Mouse (Mus musculus) heart, postnatal 0 days (tissue): Measurements from ENCODE around the gene Cass4. TPM values are rescaled to one million over a fixed set of nuclear protein-coding genes. Genes with fewer than 3 reads are reported as not detected.

Experiments
- ATAC-seq: fragments of 200-750 bp; cut with Nextera tagmentation; 2 replicates; pipeline ENCODE4 v1.8.0; 2017; ENCODE audit warnings: low read depth, moderate number of reproducible peaks, moderate library complexity; ENCODE audit not compliant: insufficient read depth
- DNase-seq: peaks from one replicate; pipeline ENCODE4 v3.0.0-alpha.2; 2016; ENCODE audit warnings: low spot score
- H3K27ac ChIP-seq: fragments of 300-500 bp; sonication (generic); 2 replicates; pipeline ENCODE4 v1.5.1; 2014; ENCODE audit warnings: low read depth, mild to moderate bottlenecking
- H3K27me3 ChIP-seq: fragments of 300-500 bp; sonication (generic); 2 replicates; pipeline ENCODE4 v1.6.1; 2014; ENCODE audit warnings: low read length, mixed read lengths; ENCODE audit not compliant: control insufficient read depth, insufficient read depth
- H3K36me3 ChIP-seq: fragments of 300-500 bp; sonication (generic); replicated peaks from 2 replicates; pipeline ENCODE4 v1.6.1; 2014; ENCODE audit warnings: low read length, mixed read lengths; ENCODE audit not compliant: control insufficient read depth, insufficient read depth
- H3K4me1 ChIP-seq: fragments of 300-500 bp; sonication (generic); 2 replicates; pipeline ENCODE4 v1.6.1; 2014; ENCODE audit warnings: antibody characterized with exemption; ENCODE audit not compliant: control insufficient read depth, insufficient read depth
- H3K4me2 ChIP-seq: fragments of 300-500 bp; sonication (generic); 2 replicates; pipeline ENCODE4 v1.6.1; 2014; ENCODE audit warnings: low read depth, mild to moderate bottlenecking, low read length, moderate library complexity
- H3K4me3 ChIP-seq: fragments of 300-500 bp; sonication (generic); 2 replicates; pipeline ENCODE4 v1.5.1; 2014; ENCODE audit warnings: low read depth, low read length
- H3K9ac ChIP-seq: fragments of 300-500 bp; sonication (generic); replicated peaks from 2 replicates; pipeline ENCODE4 v1.6.1; 2014; ENCODE audit warnings: low read depth, low read length, mixed read lengths
- H3K9me3 ChIP-seq: fragments of 300-500 bp; sonication (generic); replicated peaks from 2 replicates; pipeline ENCODE4 v1.6.1; 2016; ENCODE audit warnings: low read length; ENCODE audit not compliant: control insufficient read depth
- CTCF ChIP-seq: IDR thresholded peaks from 2 replicates; pipeline ENCODE4 v1.5.1; 2016; ENCODE audit warnings: antibody characterized with exemption, control low read depth, low read depth
- EP300 ChIP-seq: IDR thresholded peaks from 2 replicates; pipeline ENCODE4 v1.6.1; 2016; ENCODE audit warnings: antibody characterized with exemption, low read depth
- WGBS: fragments of 180-500 bp; shearing (Covaris S2); extraction: QIAGEN DNeasy Blood & Tissue Kit; methylation state at CpG from one replicate; pipeline ENCODE4 v1.1.7; 2014; 5-methylcytosine and 5-hydroxymethylcytosine counted together
- polyA plus RNA-seq: library from polyadenylated mRNA; unstranded; fragments of >200 nt; fragmentation: Nextera tagmentation; extraction: Ambion mirVana; gene quantifications from 2 replicates; pipeline ENCODE4 v1.2.1, GENCODE M21; 2015
- total RNA-seq: library from RNA; depleted of rRNA; stranded (reverse); fragments of >200 nt; gene quantifications from 2 replicates; pipeline ENCODE4 v1.2.3, GENCODE M21; 2014; ENCODE audit warnings: low replicate concordance

Cass4 gene
- total and polyA plus RNA-seq, 2 experiments from 2014 or later: 0.20 to 1.1 TPM

DNA sequence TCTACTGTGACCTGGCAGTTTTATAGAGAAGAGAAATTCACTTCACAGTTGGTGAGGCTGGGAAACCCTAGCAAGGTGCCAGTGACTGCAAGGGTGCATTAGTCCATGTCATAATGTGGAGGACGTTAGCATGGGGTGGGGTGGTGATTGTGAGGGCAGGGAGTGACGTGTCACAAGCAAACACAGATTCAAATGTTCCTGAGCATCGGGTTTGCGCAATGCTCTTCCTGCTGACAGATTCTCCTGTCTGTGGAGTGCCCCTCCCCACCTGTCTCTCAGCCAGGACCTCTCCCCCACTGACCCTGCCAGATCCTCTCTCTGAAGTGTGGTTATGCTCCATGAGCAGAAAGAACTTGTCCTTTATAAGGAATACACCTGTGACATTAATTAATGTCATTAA, 54.7 kb downstream of the Cass4 start:
- H3K9ac ChIP-seq: no peak overlapping the region
- H3K4me1 ChIP-seq: no peaks in the 10 kb centered on the region
- H3K4me2 ChIP-seq: no peak overlapping the region
- no peak overlapping the region for H3K27ac ChIP-seq
- H3K27me3 ChIP-seq: no peaks in the 10 kb centered on the region
- no peaks in the 10 kb centered on the region for H3K9me3 ChIP-seq
- H3K4me3 ChIP-seq: no peak overlapping the region
- peaks cover 80% of the 10 kb centered on the region for H3K36me3 ChIP-seq
- DNase-seq: no peak
- WGBS: 86% methylated on average over 4 of the region's 4 CpGs
- TF ChIP-seq EP300 (no peak), CTCF (no peak)
- ATAC-seq: no peak

DNA sequence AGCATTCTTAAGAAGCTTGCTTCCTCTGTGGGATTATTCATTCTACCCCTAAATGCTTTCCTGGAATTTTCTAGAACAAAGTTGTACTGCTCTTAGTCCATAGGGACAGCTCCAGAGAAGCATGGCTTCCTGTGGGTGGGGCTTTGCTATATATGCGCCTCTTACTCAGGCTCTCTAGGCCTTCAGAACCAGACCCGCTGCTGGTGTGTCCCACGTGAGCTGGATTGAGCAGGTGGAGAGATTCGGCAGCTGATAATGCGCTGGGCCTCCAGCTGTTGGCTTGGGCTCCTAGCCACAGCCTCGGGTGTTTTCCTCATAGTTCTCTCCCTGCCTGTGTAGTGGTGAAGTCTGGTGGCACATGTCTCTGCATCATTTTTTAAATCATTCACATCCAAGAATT, 57.0 kb downstream of the Cass4 start:
- no peak for TF ChIP-seq CTCF
- no peak for TF ChIP-seq EP300
- ATAC-seq (no peak), DNase-seq (no peak)
- H3K4me2 ChIP-seq: no peak overlapping the region
- 75% methylated on average over 6 of the region's 6 CpGs for WGBS
- no peaks in the 10 kb centered on the region for H3K9me3 ChIP-seq
- H3K4me3 ChIP-seq: no peak overlapping the region
- peaks cover 78% of the 10 kb centered on the region for H3K36me3 ChIP-seq
- no peak overlapping the region for H3K9ac ChIP-seq
- H3K27me3 ChIP-seq: no peaks in the 10 kb centered on the region
- no peaks in the 10 kb centered on the region for H3K4me1 ChIP-seq
- no peak overlapping the region for H3K27ac ChIP-seq

DNA sequence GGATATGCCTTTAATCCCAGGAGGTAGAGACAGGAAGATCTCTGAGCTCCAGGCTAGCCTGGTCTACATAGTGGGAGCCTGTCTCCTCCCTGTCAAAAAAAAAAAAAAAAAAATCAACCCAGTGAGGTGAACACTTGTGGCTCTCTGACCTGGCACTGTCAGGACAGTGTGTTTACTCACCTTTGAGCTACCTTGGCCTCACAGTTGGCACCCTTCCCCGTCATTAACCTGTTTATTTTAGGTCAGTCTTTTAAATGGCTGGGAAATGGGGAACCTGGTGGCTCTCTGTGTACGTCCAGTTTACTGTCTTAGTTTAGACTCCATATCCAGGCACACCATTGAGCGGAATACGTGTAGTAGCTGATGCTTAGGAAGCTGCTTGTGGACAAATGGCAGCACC, 58.4 kb downstream of the Cass4 start:
- 95% methylated on average over 4 of the region's 4 CpGs for WGBS
- no peak overlapping the region for H3K4me3 ChIP-seq
- H3K36me3 ChIP-seq: peaks cover 75% of the 10 kb centered on the region
- H3K9ac ChIP-seq: no peak overlapping the region
- H3K4me2 ChIP-seq: no peak overlapping the region
- no peaks in the 10 kb centered on the region for H3K4me1 ChIP-seq
- TF ChIP-seq EP300 (no peak), CTCF (no peak)
- no peak overlapping the region for H3K27ac ChIP-seq
- no peak for DNase-seq
- ATAC-seq: no peak
- H3K9me3 ChIP-seq: no peaks in the 10 kb centered on the region
- H3K27me3 ChIP-seq: no peaks in the 10 kb centered on the region

DNA sequence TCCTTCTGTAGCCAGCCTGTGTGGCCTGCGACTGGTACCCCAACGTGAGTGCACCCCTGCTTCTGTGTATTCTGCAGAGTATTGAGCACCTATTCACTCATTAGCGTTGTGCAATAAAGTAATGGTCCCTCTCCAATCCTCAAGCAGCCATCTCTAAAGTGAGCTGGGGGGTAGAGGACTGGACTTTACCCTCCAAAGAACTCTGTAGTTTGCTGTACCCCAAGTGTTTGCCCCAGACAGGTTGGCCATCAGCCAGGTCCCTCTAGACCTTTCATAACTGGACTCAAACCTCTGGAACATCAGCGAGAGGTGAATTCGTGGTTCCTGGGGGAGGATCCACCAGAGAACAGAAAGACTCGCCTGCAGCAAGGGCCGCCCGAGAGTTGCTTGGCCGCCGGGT, 58.9 kb downstream of the Cass4 start:
- no peak overlapping the region for H3K27ac ChIP-seq
- ATAC-seq: no peak
- H3K9me3 ChIP-seq: no peaks in the 10 kb centered on the region
- H3K4me1 ChIP-seq: no peaks in the 10 kb centered on the region
- 91% methylated on average over 10 of the region's 10 CpGs for WGBS
- H3K4me3 ChIP-seq: no peak overlapping the region
- H3K36me3 ChIP-seq: peaks cover 75% of the 10 kb centered on the region
- no peak overlapping the region for H3K4me2 ChIP-seq
- TF ChIP-seq CTCF: no peak
- no peak for TF ChIP-seq EP300
- no peak overlapping the region for H3K9ac ChIP-seq
- no peak for DNase-seq
- H3K27me3 ChIP-seq: no peaks in the 10 kb centered on the region

DNA sequence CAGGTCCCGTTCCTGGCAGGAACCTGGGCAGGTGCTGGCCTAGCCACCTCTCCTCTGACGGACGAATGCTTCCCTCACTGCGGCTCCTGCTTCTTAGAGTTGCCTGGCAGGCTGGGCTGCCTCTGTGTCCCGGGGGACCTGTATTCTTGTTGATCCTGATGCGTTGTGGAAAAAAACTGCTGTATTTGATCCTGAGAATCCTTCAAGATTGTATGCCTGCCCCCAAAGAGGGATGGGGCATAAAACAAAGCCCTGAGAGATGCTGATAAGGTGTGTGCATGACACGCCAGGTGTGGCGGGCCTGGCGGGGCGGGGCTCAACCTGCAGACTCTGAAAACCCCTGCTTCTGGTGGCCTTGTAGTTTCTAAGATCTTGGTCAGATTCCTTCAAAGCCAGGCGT, 64.9 kb downstream of the Cass4 start, which contains the start of gene Gcnt7:
TSS of gene Gcnt7 (minus strand) at position 101 of the 400 bp plus-strand sequence.
- no peak within 1 kb of the TSS for H3K4me2 ChIP-seq
- no peak within 1 kb of the TSS for H3K4me3 ChIP-seq
- H3K36me3 ChIP-seq: peaks cover 44% of the 10 kb centered on the region
- TF ChIP-seq CTCF (no peak), EP300 (no peak)
- ATAC-seq: no peak
- WGBS: 82% methylated on average over 11 of the region's 11 CpGs
- no peaks in the 10 kb centered on the region for H3K4me1 ChIP-seq
- no peak for DNase-seq
- no peaks in the 10 kb centered on the region for H3K9me3 ChIP-seq
- H3K27ac ChIP-seq: no peak within 1 kb of the TSS
- H3K27me3 ChIP-seq: no peaks in the 10 kb centered on the region
- H3K9ac ChIP-seq: no peak within 1 kb of the TSS

DNA sequence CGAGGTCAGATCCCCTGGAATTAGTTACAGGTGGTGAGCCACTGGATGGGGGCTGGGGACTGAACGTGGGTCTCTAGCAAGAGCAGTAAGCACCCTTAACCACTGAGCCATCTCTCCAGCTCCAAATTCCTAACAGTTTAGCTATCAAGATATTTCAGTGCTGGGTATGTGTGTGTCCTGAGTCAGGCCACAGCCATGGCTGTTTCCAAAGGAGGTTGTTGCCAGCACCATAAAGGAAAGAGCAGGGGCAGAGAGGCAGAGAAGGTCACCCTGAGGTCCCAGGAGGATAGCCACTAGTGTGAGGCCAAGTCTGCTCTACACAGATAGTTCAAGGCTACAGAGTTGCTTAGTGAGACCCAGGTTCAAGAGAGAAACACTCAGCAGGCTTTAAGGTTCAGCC, 67.1 kb downstream of the Cass4 start:
- no peak for ATAC-seq
- H3K4me3 ChIP-seq: no peak overlapping the region
- no peaks in the 10 kb centered on the region for H3K27me3 ChIP-seq
- TF ChIP-seq EP300 (no peak), CTCF (no peak)
- no peaks in the 10 kb centered on the region for H3K9me3 ChIP-seq
- H3K36me3 ChIP-seq: peaks cover 55% of the 10 kb centered on the region
- 67% methylated on average over 2 of the region's 2 CpGs for WGBS
- no peaks in the 10 kb centered on the region for H3K4me1 ChIP-seq
- H3K9ac ChIP-seq: no peak overlapping the region
- no peak for DNase-seq
- H3K4me2 ChIP-seq: no peak overlapping the region
- H3K27ac ChIP-seq: no peak overlapping the region
